Mouse (Mus musculus): ENCODE measurements around the gene Gtf2ird1. TPM values are rescaled to one million over a fixed set of nuclear protein-coding genes. Genes with fewer than 3 reads are reported as not detected.

Gene Gtf2ird1
- total RNA-seq, 1 experiment from 2014 or later = 14.6 TPM

DNA sequence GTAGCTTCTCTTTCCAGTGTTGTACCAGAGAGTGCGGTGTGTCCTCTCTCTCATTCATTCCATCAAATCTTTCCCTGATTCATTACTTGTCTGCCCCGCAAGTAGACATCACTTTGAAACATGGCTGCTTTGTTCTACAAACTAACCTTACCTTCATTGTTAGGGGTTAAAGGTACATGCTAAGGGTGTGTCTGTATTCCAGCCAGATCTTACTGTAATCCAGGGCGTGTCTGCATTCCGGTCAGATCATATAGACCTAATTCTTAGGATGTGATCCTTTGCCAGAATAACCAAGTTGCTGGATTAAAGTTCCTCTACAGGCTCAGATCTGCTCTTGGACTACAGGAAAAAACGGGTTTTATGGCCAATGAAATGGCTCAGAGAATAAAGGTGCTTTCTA, 36.8 kb downstream of the Gtf2ird1 start:
- no peak for ATAC-seq (replicated peaks; ENCODE audit: low read depth, poor library complexity, severe bottlenecking)

DNA sequence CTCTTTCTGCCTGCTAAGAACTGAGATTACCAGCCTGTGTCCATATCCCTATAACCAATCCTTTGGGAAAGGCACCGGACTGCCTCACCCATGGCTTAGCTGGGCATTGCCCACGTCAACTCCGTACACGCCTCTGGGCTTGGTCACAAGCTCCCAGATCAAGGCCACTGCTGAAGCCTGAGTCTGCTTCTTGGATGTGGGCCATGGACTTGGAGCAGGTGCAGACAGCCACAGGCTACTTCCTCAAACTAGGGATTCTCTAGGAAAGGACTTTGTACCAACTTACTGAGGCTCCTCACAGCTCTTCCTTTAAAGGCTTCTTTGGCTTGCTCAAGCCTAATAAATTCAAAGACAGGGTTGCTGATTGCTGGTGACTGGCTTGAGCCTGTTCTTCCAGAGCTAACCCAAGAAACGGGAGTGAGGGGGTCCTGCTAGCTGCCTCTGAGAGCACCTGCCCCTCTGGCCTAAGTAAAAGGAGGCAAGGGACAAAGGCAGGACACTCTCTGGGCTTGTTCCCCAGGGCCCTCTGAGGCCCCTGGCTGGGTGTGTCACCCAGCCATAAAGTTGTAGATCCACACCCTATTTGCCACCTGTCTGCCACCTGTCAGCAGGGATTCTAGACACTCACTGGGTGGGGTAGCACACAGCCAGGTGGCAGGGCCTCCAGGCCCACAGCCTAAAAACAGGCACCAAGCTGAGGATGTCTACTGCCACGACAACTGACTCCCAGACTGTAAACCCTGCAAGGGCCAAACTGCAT, 38.0 kb downstream of the Gtf2ird1 start:
- 0 out of 2 replicates have a peak, but pooled peaks have one; percentile 32 for ATAC-seq (replicated peaks; ENCODE audit: low read depth, poor library complexity, severe bottlenecking)

DNA sequence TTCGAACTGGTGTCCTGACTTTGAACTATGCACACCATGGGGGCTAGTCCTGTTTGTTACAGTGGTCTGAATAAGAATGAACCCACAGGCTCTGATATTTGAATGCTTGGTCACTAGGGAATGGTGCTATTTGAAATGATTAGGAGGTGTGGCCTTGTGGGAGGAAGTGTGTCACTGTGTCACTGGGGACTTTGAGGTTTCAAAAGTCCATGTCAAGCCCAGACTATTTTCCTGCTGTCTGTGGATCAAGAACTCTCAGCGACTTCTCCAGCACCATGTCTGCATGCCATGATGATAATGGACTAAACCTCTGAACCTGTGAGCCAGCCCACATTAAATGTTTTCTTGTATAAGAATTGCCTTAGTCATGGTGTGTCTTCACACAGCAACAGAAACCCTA, 44.2 kb downstream of the Gtf2ird1 start:
- peak; percentile 87 for ATAC-seq (replicated peaks; ENCODE audit: low read depth, poor library complexity, severe bottlenecking)

DNA sequence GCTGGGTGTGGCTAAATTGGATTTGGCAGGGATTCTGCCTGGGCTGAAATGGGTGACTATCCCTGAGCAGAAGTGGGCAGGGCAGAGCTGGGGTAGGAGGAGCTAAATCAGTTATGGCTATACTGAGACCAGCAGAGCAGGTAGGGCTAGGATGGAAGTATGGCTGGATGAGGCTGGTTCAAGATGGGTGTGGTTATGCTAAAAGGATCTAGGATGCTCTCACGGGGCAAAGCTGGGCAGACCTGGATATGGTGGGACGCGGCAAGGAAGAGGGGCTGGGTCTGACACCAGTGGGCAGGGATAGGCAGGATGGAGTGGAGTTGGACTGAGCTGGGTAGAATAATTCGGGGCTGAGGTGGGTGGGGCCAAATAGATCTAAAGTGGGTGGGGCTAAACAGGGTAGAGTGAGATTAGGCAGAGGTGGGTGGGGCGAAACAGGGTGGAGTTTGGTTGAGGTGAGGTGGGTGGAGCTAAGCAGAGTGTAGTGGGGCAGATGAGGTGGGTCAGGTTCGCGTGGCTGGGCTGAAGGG, 46.1 kb downstream of the Gtf2ird1 start:
- ATAC-seq (replicated peaks; ENCODE audit: low read depth, poor library complexity, severe bottlenecking) = no peak

DNA sequence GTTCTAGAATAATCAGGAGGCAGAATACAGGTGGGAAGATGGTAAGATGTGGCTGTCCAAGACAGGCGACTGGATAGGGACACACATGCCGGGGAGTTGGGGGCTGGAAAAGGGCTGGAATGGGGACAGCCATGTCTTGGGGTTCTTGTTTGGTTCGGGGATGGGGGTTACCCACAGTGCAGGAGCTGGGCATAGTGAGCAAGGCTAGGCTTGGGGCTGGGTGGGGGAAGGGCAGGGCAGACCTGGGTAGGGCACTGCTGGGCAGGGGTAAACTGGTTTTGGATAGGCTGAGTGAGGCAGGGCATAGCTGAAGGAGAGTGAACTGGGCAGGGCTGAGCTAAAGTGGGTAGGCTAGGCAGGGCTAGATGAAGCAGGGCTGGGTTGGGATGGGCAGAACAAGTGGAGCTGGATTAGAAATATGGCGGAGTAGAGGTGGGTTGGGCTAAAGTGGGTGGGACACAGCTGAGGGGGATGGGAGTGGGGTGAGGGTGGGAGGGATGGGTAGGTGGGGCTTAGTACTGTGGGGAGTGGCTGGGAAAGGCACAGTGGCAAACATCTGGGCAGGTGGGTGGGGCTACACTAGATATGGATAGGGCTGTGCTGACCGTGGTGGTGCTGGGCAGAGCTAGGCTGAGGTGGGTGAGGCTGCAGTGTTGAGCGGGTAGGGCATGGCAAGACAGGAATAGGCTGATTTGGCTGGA, 46.8 kb downstream of the Gtf2ird1 start:
- no peak for ATAC-seq (replicated peaks; ENCODE audit: low read depth, poor library complexity, severe bottlenecking)

DNA sequence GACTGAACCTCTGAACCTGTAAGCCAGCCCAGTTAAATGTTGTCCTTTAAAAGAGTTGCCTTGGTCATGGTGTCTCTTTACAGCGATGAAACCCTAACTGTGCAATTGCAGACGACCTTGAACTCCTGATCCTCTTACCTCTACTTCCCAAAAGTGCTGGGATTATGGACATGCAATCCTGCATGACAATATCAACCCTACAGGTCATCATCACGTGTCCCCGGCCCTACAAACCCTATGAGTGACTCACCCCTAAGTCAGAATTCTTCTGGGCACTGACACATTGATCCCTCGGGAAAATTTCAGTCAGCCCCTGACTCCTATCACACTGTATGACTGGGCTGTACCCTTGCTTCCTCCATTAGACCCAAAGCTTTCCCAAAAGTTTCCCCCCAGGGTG, 48.4 kb downstream of the Gtf2ird1 start:
- ATAC-seq (replicated peaks; ENCODE audit: low read depth, poor library complexity, severe bottlenecking) = no peak

DNA sequence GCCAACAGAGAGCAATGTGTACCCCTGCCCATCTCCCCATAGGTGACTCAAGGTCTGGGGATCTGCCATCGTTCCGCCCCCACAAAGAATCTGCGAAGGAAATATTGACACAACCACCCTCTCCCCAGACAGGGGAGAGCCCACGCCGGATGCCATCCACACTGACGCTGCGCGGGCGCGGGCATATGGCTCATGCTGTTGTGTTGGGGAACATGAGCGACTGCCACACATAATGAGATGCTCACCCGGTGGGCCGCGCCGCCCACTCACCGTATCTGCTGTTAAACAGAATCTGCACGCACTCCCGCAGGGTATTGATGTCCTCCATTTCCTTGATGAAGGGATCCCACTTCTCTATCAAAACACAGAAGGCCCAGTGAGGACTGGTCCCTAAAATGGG, 54.7 kb downstream of the Gtf2ird1 start:
- no peak for ATAC-seq (replicated peaks; ENCODE audit: low read depth, poor library complexity, severe bottlenecking)

DNA sequence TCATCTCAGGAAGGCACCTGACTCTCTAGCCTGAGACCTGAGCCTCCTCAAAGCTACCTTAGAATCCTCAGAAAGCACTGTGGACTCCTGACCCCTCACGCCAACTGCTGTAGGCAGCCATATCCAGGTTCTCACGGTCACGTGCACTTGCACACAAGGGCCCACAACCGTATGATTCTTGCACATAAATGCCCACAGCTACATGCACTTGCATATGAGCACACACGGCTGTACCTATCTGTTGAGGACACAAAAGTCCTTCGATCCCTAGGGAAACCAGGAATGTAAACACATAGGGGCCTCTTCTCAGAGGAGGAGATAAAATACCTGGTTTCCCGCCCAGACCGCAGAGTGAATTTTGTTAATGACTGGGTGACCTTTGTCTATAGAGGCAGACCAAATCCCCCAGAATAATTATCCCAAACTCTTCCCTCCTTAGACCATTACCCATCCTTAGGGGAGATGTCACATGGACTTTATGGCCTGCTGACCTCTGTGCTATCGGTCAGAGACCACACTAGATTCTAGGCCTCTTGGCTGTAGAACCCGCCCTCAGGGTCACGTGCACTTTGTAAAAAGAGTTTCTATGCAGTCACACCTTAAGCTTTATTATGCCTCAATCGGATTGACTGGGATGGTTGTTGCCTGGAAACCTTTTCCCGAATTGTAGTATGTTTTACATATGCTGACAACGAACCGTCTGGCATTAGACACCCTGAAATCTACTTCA, 58.9 kb downstream of the Gtf2ird1 start:
- no peak for ATAC-seq (replicated peaks; ENCODE audit: low read depth, poor library complexity, severe bottlenecking)

DNA sequence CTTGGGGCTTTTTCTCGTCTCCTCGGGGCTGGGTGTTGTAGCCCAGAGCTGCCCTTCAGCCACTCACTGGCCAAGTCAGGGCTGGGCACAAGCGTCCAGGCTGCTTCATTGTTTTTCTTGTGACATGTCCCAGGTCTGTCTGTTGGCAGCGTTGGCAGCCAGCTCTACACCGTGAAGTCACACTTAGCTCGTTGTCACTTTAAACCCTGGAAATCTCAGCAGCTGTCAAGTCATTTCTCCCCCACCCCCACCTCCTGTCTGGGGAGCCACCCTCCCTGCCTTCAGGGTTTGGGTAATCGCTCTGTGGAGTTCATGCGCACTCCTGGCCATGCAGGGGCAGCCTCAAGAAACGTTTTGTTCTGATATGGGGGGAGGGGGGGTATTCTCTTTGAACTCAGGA, 60.0 kb downstream of the Gtf2ird1 start:
- no peak for ATAC-seq (replicated peaks; ENCODE audit: low read depth, poor library complexity, severe bottlenecking)

DNA sequence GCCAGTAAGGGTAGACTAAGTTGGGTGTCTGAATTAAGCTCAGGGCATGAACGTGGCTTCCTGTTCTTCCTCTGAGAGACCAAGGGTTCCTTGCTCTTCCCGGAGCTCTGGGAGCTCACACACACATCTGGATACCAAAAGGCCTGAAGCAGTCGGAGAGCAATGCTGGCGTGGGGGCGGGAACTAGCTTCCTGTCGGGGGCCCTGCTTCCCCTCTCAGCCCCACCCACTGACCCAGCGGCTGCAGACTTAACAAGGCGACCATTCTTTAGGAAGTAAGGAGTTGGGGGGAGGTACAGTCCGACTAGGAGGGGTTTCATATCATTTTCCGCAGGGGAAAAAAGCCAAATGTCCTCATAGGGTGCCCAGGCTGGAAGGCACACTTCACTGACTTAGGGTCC, 61.9 kb downstream of the Gtf2ird1 start:
- ATAC-seq (replicated peaks; ENCODE audit: low read depth, poor library complexity, severe bottlenecking) = peak; percentile 99

DNA sequence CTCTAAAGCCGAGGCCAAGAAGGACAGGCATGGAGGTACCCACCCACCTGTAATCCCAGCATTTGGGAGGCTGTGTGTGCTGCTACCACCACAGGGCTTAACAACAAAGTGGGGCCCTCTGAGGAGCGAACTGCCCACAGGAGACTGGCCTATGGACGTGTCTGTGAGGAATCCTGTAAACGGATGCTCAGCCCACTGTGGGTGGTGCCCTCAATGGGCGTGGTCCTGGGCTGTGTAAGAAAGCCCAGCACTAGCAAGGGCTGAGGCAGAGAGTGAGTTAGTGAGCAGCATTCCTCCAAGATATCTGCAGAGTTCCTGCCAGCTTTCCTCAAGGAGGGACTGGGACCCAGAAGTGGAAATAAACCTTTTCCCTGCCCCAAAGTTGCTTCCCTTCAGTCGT, 62.9 kb downstream of the Gtf2ird1 start:
- ATAC-seq (replicated peaks; ENCODE audit: low read depth, poor library complexity, severe bottlenecking) = peak; percentile 35; the same call in 1 of the 2 replicates

DNA sequence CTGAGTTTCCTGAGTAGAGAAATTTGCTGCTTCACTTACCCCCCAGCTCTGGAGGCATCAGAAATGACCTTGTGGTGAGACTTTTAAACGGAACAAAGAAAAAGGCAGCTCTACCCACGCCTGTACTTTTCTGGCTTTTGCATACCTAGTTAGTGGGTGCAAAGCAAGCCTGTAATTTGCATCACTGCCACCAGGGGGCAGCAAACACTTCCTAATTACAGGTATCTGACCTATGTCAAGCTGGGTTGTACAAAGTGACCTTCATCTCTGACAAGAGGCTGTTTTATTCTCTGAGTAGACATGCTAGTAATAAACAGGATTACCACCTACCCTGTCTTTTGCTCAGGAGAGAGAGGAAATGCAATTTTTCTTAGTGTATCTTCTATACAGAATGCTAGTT, 71.4 kb downstream of the Gtf2ird1 start:
- peak; percentile 85 for ATAC-seq (replicated peaks; ENCODE audit: low read depth, poor library complexity, severe bottlenecking)

DNA sequence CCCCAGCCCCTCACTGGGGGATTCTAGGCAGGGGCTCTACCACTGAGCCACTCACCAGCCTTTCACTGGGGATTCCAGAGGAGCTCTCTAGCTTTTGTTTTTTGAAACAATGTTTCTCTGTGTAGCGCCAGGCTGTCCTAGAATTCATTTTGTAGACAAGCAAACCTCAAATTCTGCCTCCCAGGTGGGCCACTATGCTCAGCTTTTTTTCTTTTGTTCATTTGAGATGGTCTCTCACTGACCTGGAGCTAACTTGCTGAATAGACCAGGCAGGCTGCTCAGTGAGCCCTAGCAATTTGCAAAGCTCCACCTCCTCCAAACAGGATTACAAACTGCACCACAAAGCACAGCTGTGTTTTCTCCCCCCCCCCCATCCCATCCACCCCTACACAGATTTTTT, 81.3 kb downstream of the Gtf2ird1 start:
- ATAC-seq (replicated peaks; ENCODE audit: low read depth, poor library complexity, severe bottlenecking) = no peak

DNA sequence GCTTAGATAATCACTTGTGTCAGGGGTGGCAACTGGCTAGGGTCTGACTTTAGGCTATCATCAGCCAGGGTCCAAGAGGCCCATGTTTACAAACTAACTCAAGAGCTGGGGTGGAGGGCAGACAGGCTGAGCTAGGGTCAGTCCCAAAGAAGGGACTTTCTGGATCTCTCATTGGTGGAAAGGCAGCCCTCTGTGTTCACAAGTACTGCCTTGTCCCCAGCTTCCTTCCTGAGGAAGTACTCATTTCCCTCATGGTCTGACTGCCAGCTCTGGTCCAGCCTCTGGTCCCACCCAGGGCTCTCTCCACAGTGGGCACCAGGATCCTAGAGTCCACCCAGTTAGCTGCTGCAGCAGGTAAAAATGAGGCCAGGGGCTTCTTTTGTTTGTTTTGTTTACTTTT, 82.0 kb downstream of the Gtf2ird1 start:
- ATAC-seq (replicated peaks; ENCODE audit: low read depth, poor library complexity, severe bottlenecking) = peak; percentile 69

DNA sequence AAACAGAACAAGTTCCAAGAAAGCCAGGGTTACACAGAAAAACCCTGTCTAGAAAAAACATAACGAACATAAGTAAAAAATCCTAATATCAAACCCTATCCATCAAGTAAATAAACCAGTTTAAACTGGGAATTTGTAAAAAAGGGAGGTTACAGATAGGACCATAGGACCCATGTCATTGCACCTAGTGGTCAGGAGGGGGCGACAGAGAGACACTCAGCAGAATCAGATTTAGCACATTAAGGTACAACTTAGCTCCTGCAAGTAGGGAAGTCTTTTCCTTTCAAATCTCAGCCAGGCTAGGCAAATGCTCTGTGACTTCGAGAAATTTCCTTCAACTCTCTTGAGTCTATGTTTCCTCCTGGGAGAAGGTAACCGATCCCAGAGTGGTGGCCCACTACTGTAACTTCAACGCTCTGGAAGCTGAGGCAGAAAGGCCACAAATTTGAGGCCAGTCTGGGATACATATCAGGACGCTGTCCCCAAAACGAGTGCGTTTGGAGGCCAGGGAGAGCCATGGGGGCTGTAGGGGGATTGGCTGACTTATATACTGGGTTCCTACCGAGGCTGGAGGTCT, 82.5 kb downstream of the Gtf2ird1 start:
- peak; percentile 85 for ATAC-seq (replicated peaks; ENCODE audit: low read depth, poor library complexity, severe bottlenecking)

DNA sequence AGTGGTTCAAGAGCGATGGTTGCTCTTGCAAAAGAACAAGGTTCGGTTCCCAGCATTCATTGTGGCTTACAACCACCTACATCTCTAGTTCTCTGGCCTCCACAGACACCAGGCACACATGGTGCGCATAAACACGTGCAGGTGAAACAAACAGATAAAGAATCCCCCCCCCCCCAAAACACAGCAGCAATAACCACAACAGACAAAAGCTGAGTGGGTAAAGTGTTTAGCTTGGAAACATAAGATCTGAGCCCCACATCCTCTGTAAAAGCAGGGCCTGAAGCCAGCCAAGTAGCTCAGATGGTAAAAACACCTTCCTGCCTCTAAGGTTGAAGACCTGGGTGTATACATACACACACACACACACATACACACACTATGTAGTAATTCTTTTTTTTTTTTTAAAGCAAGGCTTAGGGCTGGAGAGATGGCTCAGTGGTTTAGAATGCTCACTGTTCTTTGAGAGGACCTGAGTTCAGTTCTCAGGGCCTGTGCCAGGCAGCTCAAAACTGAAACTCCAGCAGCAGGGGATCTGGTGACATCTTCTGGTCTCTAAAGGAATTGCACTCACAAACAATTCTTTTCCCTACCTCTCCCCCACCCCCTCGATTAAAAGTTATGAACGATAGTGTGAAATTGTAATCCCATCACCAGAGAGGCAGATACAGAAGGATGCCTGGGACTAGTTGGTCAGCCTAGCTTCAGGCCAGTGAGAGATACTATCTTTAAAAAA, 83.4 kb downstream of the Gtf2ird1 start:
- no peak for ATAC-seq (replicated peaks; ENCODE audit: low read depth, poor library complexity, severe bottlenecking)

DNA sequence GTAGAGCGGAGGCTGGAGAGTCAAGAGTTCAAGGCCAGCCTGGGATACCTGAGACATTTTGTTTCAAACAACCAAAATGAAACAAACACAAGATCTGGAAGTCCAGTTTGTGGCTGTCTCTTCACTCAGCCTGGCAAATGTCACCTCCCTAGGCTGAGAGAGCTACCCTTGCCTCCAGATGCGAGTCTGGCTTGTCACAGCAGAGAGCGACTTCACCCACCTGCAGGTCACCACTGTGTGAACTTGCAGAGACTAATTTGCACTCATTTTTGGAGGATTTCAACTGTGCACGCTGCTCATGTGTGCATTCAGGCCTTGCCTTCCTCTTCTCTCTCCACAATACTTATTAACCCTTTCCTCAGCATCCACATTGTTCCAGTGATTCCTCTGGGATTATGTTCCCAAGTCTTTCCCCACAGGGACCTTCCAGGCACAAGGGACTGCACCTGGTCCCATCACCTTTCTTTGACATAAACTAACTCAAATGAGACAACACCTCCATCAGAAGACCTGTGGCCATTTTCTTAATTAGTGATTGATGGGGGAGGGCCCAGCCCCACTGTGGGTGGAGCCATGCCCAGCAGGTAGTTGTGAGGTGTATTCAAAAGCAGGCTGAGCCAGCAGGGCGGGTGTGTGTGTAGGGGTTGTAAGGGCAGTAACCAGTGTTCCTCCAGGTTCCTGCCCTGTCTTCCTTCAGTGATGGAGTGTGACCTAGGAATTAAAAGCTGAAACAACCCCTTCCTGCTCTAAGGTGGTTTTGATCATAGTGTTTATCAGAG, 84.8 kb downstream of the Gtf2ird1 start:
- ATAC-seq (replicated peaks; ENCODE audit: low read depth, poor library complexity, severe bottlenecking) = no peak

DNA sequence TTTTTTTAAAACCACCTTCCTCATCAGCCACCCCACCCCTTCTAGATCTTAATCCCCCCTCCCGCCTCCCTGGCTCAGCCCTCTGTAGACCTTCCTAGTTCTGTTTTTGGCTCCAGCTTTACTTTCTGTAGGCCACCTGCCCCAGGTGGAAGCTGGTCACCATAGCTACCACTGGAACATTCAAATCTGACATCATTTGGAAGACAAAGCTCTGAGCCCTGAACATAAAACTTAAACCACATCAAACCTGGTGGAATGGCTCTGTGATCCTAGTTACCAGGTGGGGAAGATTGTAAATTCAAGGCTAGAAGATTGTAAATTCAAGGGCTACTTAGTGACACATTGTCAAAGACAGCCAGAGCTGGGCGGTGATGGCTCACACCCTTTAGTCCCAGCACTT, 85.7 kb downstream of the Gtf2ird1 start:
- no peak for ATAC-seq (replicated peaks; ENCODE audit: low read depth, poor library complexity, severe bottlenecking)

DNA sequence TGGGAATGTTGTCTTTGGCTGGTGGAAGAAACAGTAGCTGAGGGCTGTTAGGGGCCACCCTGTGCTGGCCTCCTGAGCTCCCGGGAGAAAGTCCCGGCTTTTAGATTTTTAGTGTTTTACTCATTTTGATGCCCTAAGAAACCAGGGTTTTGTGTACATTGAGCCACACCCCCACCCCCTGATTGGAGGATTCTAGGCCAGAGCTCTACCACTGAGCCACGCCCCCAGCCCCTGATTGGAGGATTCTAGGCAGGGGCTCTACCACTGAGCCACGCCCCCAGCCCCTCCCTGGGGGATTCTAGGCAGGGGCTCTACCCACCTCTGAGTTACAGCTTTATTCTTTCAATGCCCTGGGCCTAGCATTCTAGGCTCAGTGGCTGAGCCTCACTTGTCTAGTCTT, 97.4 kb downstream of the Gtf2ird1 start:
- ATAC-seq (replicated peaks; ENCODE audit: low read depth, poor library complexity, severe bottlenecking) = no peak
